Mouse (Mus musculus): ENCODE results near the gene St3gal2.

DNA sequence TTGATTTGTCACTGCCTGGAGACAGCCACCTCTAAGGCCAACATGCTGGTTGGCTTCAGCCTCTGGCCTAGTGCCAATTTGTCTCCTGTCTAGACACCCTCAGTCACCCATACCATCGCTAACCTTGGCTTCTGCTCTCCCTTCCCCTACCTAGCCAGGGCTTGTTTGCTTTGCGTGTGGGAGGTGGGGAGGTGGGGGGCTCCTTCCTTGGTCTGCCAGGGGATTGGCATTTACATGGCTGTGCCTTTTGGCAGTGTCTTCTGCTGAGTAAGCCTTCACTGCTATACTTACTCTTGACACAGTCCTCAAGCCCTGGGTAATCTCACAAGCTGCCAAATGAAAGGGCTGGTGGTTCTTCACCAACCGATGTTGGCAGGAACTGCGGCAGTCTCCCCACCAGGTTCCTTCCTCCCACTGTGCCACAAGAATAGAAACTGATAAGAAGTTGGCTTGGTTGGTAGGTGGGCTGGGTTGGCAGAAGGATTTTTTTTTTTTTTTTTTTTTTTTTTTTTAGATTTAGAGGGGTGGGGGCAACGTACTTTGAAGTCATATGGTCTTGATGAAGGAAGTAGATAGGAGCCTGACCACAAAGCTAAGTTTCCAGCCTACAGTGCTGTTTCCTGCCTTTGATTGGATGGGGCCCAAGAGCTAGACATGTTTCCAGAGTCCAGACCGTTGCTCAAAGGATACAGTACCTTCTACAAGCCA lies 19.3 kb downstream of the St3gal2 start:
- TF ChIP-seq CTCF (IDR thresholded peaks at IDR 0.05) (no peak), POLR2A (IDR thresholded peaks at IDR 0.05; ENCODE audit: insufficient read depth, low read depth, low read length) (no peak)
